Mouse (Mus musculus): ENCODE results near the gene Cbr4. TPM values are rescaled to one million over a fixed set of nuclear protein-coding genes. Genes with fewer than 3 reads are reported as not detected.
A peak's percentile ranks its signal among the peaks of the same experiment; 100 is the strongest.

Cbr4 gene
- 66.8 and 67.7 TPM in 2 replicates for polyA plus RNA-seq (2011; ENCODE audit: insufficient read depth, insufficient read length, low read depth, missing spikeins)

- Histone ChIP-seq H3K36me3 (ENCODE audit: control insufficient read depth, insufficient read depth, low read length, poor library complexity, severe bottlenecking) (no peaks in the 10 kb centered on the region), H3K4me1 (ENCODE audit: control insufficient read depth, insufficient read depth, low read length) (no peaks in the 10 kb centered on the region), H3K27me3 (ENCODE audit: control insufficient read depth, insufficient read depth, low read length, poor library complexity, severe bottlenecking) (no peaks in the 10 kb centered on the region), H3K9me3 (replicated peaks; ENCODE audit: control insufficient read depth, insufficient read depth, low read length, poor library complexity, severe bottlenecking) (no peaks in the 10 kb centered on the region), H3K4me3 (ENCODE audit: low read depth, low read length) (peak within 1 kb of the TSS; percentile 98), H3K27ac (ENCODE audit: insufficient read depth, low read length) (peak within 1 kb of the TSS; percentile 68; the same call in 1 of the 2 replicates), H3K9ac (ENCODE audit: low read depth, poor library complexity, severe bottlenecking) (peak within 1 kb of the TSS; percentile 96)
- TF ChIP-seq CTCF (IDR thresholded peaks at IDR 0.05; ENCODE audit: low read depth, low read length) (no peak), POLR2A (IDR thresholded peaks at IDR 0.05; ENCODE audit: insufficient read depth, low read length) (no peak)
Observed at GRCm38 (mm10) chr8:61487597-61488156, at the start of gene Cbr4. Gene Cbr4 (plus strand): TSS chr8:61487734.

GRCm38 (mm10) chr8:61442988-61443387, 44.5 kb upstream of the Cbr4 start:
- Histone ChIP-seq H3K4me3 (ENCODE audit: low read depth, low read length) (no peak overlapping the region), H3K9me3 (replicated peaks; ENCODE audit: control insufficient read depth, insufficient read depth, low read length, poor library complexity, severe bottlenecking) (peaks cover 15% of the 10 kb centered on the region), H3K9ac (ENCODE audit: low read depth, poor library complexity, severe bottlenecking) (no peak overlapping the region), H3K27ac (ENCODE audit: insufficient read depth, low read length) (no peak overlapping the region), H3K4me1 (ENCODE audit: control insufficient read depth, insufficient read depth, low read length) (no peaks in the 10 kb centered on the region), H3K36me3 (ENCODE audit: control insufficient read depth, insufficient read depth, low read length, poor library complexity, severe bottlenecking) (no peaks in the 10 kb centered on the region), H3K27me3 (ENCODE audit: control insufficient read depth, insufficient read depth, low read length, poor library complexity, severe bottlenecking) (no peaks in the 10 kb centered on the region)
- no peak for TF ChIP-seq CTCF (IDR thresholded peaks at IDR 0.05; ENCODE audit: low read depth, low read length)

DNA sequence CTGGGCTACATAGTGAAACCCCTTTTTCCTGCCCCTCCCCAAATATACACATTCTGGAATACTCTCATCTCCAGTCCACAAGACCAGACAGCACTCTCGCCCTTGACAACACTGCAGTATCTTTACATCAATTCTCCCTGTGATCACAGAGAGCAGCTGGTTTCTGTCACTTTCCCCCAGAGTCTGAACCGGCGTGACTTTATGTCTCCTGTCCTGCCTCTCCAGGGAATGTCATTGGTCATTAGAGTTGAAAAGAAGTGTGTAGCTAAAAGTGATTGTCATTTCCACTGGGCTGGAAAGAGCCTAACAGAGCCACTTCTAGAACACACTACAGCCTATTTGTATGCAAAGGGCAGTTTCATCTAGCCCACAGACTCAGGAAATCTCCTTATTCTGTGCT, 43.2 kb upstream of the Cbr4 start:
- no peak overlapping the region for H3K27ac ChIP-seq (ENCODE audit: insufficient read depth, low read length)
- H3K27me3 ChIP-seq (ENCODE audit: control insufficient read depth, insufficient read depth, low read length, poor library complexity, severe bottlenecking) = no peaks in the 10 kb centered on the region
- no peak overlapping the region for H3K9ac ChIP-seq (ENCODE audit: low read depth, poor library complexity, severe bottlenecking)
- H3K36me3 ChIP-seq (ENCODE audit: control insufficient read depth, insufficient read depth, low read length, poor library complexity, severe bottlenecking) = no peaks in the 10 kb centered on the region
- no peaks in the 10 kb centered on the region for H3K4me1 ChIP-seq (ENCODE audit: control insufficient read depth, insufficient read depth, low read length)
- TF ChIP-seq CTCF (IDR thresholded peaks at IDR 0.05; ENCODE audit: low read depth, low read length) = no peak
- no peak for TF ChIP-seq POLR2A (IDR thresholded peaks at IDR 0.05; ENCODE audit: insufficient read depth, low read length)
- TF ChIP-seq EP300 (IDR thresholded peaks at IDR 0.05; ENCODE audit: insufficient read depth, low read depth, low read length) = no peak
- H3K9me3 ChIP-seq (replicated peaks; ENCODE audit: control insufficient read depth, insufficient read depth, low read length, poor library complexity, severe bottlenecking) = peaks cover 15% of the 10 kb centered on the region
- no peak overlapping the region for H3K4me3 ChIP-seq (ENCODE audit: low read depth, low read length)

GRCm38 (mm10) chr8:61446329-61446728, 41.2 kb upstream of the Cbr4 start:
- Histone ChIP-seq H3K9me3 (replicated peaks; ENCODE audit: control insufficient read depth, insufficient read depth, low read length, poor library complexity, severe bottlenecking) (peaks cover 6% of the 10 kb centered on the region), H3K27me3 (ENCODE audit: control insufficient read depth, insufficient read depth, low read length, poor library complexity, severe bottlenecking) (no peaks in the 10 kb centered on the region), H3K27ac (ENCODE audit: insufficient read depth, low read length) (no peak overlapping the region), H3K4me3 (ENCODE audit: low read depth, low read length) (no peak overlapping the region), H3K36me3 (ENCODE audit: control insufficient read depth, insufficient read depth, low read length, poor library complexity, severe bottlenecking) (no peaks in the 10 kb centered on the region), H3K4me1 (ENCODE audit: control insufficient read depth, insufficient read depth, low read length) (no peaks in the 10 kb centered on the region), H3K9ac (ENCODE audit: low read depth, poor library complexity, severe bottlenecking) (no peak overlapping the region)
- no peak for TF ChIP-seq EP300 (IDR thresholded peaks at IDR 0.05; ENCODE audit: insufficient read depth, low read depth, low read length)
- no peak for TF ChIP-seq POLR2A (IDR thresholded peaks at IDR 0.05; ENCODE audit: insufficient read depth, low read length)
- no peak for TF ChIP-seq CTCF (IDR thresholded peaks at IDR 0.05; ENCODE audit: low read depth, low read length)

GRCm38 (mm10) chr8:61448100-61448499, 39.4 kb upstream of the Cbr4 start:
- H3K36me3 ChIP-seq (ENCODE audit: control insufficient read depth, insufficient read depth, low read length, poor library complexity, severe bottlenecking) = no peaks in the 10 kb centered on the region
- no peak for TF ChIP-seq CTCF (IDR thresholded peaks at IDR 0.05; ENCODE audit: low read depth, low read length)
- TF ChIP-seq POLR2A (IDR thresholded peaks at IDR 0.05; ENCODE audit: insufficient read depth, low read length) = no peak
- no peak for TF ChIP-seq EP300 (IDR thresholded peaks at IDR 0.05; ENCODE audit: insufficient read depth, low read depth, low read length)
- H3K27ac ChIP-seq (ENCODE audit: insufficient read depth, low read length) = no peak overlapping the region
- no peaks in the 10 kb centered on the region for H3K4me1 ChIP-seq (ENCODE audit: control insufficient read depth, insufficient read depth, low read length)
- H3K4me3 ChIP-seq (ENCODE audit: low read depth, low read length) = no peak overlapping the region
- no peak overlapping the region for H3K9ac ChIP-seq (ENCODE audit: low read depth, poor library complexity, severe bottlenecking)
- no peaks in the 10 kb centered on the region; the same call in 1 of the 2 replicates for H3K9me3 ChIP-seq (replicated peaks; ENCODE audit: control insufficient read depth, insufficient read depth, low read length, poor library complexity, severe bottlenecking)
- H3K27me3 ChIP-seq (ENCODE audit: control insufficient read depth, insufficient read depth, low read length, poor library complexity, severe bottlenecking) = no peaks in the 10 kb centered on the region

- Histone ChIP-seq H3K36me3 (ENCODE audit: control insufficient read depth, insufficient read depth, low read length, poor library complexity, severe bottlenecking) (no peaks in the 10 kb centered on the region), H3K9me3 (replicated peaks; ENCODE audit: control insufficient read depth, insufficient read depth, low read length, poor library complexity, severe bottlenecking) (no peaks in the 10 kb centered on the region), H3K9ac (ENCODE audit: low read depth, poor library complexity, severe bottlenecking) (no peak overlapping the region), H3K27me3 (ENCODE audit: control insufficient read depth, insufficient read depth, low read length, poor library complexity, severe bottlenecking) (no peaks in the 10 kb centered on the region), H3K27ac (ENCODE audit: insufficient read depth, low read length) (no peak overlapping the region), H3K4me3 (ENCODE audit: low read depth, low read length) (no peak overlapping the region), H3K4me1 (ENCODE audit: control insufficient read depth, insufficient read depth, low read length) (no peaks in the 10 kb centered on the region)
- no peak for TF ChIP-seq EP300 (IDR thresholded peaks at IDR 0.05; ENCODE audit: insufficient read depth, low read depth, low read length)
- TF ChIP-seq POLR2A (IDR thresholded peaks at IDR 0.05; ENCODE audit: insufficient read depth, low read length) = no peak
- TF ChIP-seq CTCF (IDR thresholded peaks at IDR 0.05; ENCODE audit: low read depth, low read length) = no peak
Observed at GRCm38 (mm10) chr8:61448881-61449280, 38.7 kb upstream of the Cbr4 start.
